Mouse (Mus musculus) adrenal gland (tissue): ENCODE data around the gene Snx9.

Experiments used
- intact Hi-C: fragments of 180-260 bp; cut with DNase I; formaldehyde crosslinking; loops from one replicate; pipeline ENCODE4 v1.15.1; 2025

Snx9 gene

DNA sequence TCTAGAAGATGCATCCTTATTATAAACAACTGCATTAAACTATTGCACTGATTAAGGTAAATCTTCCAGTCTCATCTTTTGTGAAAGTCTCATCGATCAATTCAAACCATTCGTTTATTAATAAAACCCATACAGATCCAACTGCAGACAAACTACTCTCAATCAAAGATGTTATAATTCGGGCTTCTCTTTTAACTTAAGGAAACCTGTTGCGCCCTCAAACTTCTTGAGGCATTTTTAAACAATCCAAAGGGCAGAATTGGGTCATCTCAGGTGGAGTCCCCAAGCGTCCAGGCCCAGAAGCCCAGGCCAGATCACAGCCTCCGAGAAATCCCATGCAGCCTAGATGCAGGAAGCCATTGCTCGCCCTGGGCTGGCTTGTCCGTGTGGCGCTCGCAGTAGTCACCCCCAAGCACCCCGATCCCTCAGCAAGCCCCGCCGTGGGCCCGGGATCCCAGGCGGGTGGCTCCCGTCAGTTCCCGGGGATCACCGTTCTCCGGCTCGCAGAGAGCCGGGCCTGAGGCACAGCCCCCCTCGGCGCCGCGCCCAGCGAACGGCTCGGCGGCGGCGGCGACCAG lies 490 bp upstream of the Snx9 start:
- intact Hi-C loops, result loop anchor here (5.0 kb wide), 1 partner anchor 43 kb away; no protein-coding TSS in a partner anchor

DNA sequence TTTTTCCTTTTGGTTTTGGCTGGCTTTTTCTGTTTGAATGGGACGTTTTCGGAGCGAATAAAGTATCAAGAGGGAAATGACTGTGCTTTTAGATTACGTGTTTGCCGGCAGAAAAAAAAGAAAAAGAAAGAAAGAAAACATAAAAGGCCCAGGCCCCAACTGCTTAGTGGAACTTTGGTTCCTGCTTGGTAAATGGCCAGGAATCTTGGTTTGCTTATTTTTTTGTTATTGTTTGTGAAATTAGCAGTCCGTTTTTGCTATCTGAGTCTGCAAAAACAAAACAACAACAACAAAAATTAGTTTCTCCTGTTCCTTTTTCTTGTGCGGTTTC lies 779 bp downstream of the Snx9 start:
- intact Hi-C loops, result loop anchor here (5.0 kb wide), 1 partner anchor 45 kb away; no protein-coding TSS in a partner anchor

DNA sequence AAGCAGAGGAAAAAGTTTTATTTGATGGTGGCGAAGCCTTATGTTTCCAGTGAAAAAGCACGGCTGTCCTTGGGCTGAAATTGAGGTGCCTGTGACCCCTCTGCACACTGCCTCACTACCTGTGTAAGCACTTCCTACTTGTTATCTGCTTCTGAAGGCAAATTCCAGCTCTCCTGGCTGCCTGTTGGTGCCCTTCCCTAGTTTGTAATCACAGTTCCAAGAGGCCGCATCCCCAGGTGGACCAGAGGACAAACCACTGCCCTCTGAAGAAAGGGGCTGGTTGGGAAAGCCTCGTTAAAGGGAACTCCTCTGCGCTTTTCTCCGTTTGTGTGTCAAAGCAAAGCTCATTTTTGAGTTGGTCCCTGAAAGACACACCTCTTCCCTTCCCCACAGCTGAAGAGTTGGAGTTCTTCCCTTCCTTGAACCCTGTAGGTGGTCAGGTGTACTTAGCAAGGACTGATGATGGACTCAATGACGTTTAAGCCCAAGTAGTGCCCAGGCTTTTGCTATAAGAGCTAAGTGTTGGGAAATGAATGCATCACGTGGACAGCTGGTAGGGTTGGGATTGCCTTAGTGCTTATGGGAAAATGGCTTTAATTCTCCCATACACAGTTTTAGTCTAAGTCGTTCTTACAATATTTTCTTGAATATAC lies 2.0 kb downstream of the Snx9 start:
- intact Hi-C loops, result loop anchor here (5.0 kb wide), 1 partner anchor 46 kb away; no protein-coding TSS in a partner anchor

DNA sequence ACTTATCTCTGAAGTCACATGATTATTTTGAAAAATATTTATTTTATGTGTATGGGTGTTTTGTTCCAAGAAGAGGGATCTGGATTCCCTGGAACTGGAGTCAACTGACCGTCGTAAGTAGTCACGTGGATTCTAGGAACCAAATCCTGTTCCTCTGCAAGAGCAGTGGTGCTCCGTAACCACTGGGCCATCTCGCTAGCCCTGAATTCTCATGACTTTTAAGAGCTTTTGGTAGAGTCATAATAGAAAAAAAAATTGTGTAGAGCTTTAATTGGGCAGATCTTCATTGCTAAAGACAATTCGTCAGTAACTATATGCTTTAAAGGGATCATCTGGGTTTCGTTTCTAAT lies 2.5 kb downstream of the Snx9 start:
- intact Hi-C loops, result loop anchor here (5.0 kb wide), 1 partner anchor 46 kb away; no protein-coding TSS in a partner anchor

DNA sequence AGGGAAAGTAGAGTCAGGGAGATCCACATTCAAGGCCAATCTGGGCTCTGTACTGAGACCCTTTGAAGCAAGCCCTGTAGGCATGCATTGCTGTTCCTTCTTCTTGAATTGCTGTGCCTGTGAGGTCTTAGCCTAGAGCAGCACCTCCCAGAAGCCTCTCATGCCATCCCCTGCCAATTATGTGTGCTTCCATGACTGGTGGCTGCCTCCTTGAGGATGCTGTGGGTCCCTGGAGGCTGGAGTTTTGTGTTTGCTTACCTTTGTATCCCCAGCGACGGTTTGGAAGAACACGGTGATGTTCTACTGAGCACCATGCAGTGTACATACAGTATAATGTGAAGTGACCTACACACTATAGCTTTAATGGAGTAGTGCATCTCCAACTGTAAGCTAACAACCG lies 4.2 kb downstream of the Snx9 start:
- intact Hi-C loops, result loop anchor here (5.0 kb wide), 1 partner anchor 42 kb away; no protein-coding TSS in a partner anchor

DNA sequence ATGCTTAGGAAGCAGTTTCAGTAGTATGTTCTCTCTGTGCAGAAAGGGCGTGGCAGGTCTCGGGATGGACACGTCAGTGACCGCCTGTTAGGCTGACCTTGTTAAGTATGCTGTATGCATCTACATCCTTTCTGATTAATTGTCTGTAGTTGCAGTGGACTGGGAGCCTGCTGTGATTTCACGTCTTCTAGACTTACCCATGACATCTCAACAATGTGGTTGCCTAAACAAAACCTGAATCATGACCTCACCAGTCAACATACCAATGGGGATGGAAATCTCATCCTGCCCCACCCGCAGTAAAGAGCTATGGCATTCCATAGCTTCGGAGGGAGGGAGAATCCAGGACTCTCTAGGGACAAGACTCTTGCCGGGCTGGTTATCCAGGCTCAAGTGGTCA lies 5.0 kb downstream of the Snx9 start:
- intact Hi-C loops, result loop anchor here (5.0 kb wide), 1 partner anchor 41 kb away; no protein-coding TSS in a partner anchor

DNA sequence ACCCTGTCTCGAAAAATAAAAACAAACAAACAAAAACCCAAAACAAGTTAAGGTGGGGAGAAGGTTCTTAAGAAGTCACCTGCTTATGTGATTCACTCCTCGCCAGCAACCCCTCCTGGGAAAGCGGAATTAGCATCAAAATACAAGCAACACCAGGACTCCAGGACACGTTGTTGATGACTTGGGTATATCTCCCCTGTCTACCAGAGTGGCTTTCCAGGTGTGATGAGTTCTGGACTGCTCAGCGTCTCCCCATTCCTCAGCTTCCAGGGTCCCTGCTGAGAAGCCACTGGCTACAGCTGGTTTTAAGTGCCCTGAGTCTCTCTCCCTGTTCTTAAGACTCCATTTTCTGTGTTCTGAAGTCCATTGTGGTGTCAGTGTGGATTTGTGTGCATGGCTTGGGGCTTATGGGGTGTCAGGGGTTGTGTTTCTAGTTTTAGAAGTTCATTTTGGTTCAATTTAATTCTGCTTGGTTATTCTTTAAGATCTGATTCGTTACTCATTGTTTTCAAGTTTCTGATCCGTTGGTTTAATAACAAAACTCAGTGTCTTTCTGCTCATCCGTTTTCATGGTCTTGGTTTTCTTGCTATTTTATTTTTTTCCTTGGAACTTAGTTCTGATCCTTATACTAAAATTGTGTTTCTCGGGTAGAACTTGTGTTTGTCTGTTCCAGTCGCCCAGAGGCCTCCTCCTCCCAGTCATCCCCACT lies 7.7 kb downstream of the Snx9 start:
- intact Hi-C loops, result loop anchor here (5.0 kb wide), 1 partner anchor 38 kb away; no protein-coding TSS in a partner anchor

DNA sequence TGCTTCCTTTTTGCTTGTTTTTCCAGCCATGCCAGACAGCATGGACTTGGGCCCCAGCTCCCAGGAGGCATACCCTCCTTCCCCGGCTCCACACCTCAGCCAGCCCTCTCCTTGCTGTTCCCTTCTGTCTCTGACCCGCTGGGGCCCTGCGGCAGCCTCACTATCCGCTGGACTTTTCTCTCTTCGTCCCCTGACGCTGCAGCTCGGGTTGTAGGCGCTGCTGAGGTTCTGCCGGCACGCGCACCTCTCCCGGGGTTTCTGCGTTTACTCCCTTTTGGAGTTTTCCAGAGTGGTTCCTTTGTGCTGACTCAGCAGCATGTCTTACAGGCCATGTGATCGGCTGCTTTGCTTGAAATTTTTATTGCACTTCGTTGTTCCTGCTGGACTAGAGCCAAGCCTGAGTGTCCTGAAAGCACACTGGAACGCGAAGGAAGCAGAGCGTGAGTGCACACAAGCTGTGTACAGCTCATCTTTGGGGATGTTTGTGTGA lies 8.3 kb downstream of the Snx9 start:
- intact Hi-C loops, result loop anchor here (5.0 kb wide), 1 partner anchor 38 kb away; no protein-coding TSS in a partner anchor

DNA sequence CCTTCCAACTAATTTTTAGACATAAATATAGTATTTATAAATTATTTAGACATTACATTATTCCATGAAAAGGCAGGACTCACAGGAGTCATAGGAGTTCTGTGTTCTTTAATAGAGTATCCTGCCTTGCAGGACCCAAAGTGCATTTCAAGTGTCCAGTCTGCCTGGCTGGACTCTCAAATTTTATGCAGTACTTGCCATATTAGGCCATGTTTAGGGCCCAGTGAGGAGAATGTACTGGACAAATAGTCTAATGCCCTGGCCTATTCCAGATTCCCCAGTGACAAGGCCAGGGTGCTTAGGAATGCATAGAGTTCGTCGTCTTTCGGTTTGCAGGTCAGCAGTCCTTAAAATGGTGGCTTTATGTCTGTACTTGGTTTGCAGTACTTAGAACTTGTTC lies 8.9 kb downstream of the Snx9 start:
- intact Hi-C loops, result no loop called here

DNA sequence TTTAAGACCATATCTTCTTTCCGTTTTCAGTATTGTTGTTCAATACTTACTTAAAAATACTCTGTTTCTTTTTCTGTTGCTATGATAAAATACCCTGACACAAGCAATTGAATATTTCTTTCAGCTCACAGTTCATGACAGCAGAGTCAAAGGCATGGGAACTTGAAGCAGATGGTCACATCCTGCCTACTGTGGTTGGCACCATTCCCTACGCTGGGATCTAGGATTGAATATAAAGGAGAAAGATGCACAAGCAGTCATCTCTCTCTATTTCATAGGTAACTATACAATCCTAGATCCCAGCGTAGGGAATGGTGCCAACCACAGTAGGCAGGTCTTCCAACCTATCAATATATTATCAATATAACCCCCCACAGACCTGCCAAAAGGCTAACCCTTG lies 9.3 kb downstream of the Snx9 start:
- intact Hi-C loops, result no loop called here

DNA sequence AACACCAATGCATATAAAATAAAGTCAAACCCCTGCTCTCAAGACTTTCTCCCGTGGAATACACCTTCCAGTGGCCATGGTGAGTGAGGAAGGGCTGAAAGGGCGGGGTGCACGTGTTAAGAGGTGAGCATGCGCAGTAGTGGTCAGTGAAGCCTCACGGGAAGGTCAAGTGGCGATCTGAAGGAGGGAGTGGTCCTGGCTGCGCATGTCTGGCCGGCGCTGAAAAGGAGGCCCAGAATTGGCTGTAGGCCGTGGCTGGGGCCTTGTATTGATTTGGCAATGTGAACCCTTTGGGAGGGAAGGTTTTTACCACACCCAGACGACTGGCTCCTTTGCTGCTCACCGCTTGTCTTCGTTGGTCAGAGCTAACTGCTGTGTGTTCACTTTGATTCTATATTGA lies 12.8 kb downstream of the Snx9 start:
- intact Hi-C loops, result no loop called here

DNA sequence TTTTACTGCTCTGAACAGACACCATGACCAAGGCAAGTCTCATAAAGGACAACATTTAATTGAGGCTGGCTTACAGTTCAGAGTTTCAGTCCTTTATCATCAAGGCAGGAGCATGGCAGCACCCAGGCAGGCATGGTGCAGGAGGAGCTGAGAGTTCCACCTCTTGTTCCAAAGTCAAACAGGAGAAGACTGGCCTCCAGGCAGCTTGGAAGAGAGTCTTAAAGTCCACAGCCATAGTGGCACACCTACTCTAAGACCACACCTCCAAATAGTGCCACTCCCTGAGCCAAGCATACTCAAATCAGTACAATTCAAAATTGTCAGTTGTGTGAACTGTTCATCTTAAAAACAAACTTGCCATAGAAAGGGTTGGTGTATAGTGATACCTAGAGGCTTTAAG lies 14.4 kb downstream of the Snx9 start:
- intact Hi-C loops, result no loop called here

DNA sequence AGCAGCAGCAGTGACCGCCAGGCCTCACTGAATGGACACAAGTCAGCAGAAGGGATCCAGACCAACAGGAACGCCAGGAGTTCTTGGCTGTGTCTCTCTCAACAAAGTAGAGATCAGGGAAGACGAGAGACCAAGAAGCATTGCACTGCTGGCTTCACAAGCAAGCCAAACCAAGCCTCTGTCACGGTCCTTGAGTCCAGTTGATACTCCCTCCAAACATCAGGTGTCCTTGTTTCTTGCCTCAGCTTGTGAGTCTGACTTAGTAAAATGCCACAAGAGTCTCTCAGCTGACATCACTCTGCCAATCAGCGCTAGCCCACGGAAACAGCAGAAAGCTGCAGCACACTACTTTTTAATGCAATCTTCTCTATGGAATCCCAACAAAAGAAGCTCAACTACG lies 15.3 kb downstream of the Snx9 start:
- intact Hi-C loops, result no loop called here

DNA sequence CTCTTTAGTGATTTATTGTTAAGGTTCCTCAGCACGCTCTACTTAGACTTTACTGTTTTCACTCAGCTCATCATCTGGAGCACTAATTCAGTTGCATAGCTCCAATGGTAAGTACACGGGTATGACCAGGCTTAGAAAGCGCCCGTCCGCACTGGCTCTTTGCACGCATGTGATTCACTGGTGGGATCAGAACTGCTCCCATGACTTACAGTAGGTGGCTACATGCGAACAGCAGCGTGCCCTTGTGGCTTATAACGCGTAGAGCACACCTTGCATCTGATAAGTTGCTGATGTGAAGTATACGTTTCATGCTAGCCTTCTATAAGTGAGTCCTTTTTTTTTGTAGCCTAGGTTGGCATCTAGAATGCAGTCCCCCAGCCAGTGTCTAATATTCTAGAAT lies 16.1 kb downstream of the Snx9 start:
- intact Hi-C loops, result no loop called here

DNA sequence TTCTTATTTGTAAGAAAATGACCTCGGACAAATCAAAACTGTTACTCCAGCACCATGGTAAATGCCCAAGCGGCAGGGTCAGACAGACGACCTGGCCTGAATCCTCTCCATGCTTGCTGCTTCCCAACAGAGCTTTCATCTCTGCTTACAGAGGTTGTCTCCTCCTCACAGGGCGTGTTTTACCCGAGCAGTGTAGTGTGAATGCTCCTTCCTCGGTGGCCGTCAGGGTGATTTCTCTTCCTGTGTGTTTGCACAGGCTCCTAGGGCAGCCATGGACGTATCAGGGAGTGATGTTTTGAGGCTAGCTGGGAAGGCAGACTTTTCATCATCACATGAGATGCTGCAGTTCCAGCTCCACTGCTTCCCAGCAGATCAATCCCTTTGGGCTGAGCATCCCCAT lies 17.1 kb downstream of the Snx9 start:
- intact Hi-C loops, result no loop called here

DNA sequence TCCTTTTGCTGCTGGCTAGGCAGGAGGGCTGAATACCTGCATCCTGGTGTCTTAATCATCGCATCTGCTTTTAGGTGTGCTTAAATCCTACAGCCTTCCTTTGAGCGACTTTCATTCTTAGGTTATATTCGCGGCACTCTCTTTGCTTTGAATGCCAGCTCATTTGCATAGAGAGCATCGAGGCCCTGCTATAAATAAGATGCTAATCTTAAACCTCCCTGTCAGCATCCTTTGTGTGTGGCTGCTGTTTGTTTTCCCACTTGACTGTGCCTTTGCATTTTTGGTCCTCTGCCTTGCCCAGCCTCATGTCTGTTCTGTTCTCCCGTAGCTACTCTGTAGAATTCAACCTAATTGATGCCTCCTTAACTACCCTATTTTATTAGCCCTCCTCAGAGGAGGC lies 21.2 kb downstream of the Snx9 start:
- intact Hi-C loops, result no loop called here

DNA sequence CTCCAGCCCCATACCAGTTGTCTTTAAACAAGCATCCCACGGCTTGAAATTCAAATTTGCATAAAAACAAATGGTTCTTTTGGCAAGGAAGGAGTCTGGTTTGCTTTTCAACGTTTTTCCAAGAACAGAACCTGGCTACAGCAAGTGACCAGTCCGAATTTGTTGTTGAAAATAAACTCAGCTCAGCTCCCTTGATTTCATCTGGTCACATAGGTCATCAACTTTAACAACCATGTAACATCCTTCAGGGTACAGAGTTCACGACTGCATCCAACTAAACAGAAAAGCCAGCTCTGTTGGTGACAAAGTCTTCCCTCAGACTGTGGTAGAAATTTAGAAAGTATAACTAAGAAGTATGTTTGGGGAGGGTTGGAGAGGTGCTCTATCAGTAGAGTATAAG lies 21.7 kb downstream of the Snx9 start:
- intact Hi-C loops, result no loop called here

DNA sequence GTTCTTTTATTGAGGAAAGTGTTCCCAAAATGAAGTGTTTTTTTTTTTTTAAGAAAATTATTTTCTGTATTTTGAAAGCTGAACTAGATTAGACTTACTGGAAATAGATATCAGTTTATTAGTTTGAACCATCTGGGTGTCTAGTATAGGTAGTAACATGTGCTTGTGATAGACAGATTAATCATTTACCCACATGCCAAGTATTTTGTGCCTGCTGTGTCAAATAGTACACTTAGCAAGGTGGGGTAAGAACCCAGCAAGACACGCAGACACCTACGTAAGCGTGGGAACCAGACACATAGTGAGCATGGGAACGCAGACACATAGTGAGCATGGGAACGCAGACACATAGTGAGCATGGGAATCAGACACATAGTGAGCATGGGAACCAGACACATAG lies 22.6 kb downstream of the Snx9 start:
- intact Hi-C loops, result no loop called here

DNA sequence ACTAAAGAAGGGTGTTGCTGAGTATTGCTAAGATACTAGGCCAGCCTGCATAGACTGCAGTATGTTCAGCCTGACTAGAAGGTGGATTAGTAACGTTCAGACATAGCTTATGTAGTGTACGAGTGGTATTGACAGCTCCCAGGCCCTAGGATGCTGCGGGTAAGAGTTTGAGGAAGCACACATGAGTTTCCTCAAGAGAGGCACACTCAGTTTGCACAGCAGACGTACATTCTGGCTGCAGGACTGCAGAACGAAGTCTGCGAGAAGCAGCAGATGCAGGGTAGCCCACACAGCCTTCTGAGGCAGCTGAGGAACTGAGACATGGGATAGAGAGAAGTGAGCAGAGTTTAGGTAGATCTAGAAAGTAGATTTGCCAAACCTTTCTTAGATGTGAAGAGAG lies 26.3 kb downstream of the Snx9 start:
- intact Hi-C loops, result no loop called here

DNA sequence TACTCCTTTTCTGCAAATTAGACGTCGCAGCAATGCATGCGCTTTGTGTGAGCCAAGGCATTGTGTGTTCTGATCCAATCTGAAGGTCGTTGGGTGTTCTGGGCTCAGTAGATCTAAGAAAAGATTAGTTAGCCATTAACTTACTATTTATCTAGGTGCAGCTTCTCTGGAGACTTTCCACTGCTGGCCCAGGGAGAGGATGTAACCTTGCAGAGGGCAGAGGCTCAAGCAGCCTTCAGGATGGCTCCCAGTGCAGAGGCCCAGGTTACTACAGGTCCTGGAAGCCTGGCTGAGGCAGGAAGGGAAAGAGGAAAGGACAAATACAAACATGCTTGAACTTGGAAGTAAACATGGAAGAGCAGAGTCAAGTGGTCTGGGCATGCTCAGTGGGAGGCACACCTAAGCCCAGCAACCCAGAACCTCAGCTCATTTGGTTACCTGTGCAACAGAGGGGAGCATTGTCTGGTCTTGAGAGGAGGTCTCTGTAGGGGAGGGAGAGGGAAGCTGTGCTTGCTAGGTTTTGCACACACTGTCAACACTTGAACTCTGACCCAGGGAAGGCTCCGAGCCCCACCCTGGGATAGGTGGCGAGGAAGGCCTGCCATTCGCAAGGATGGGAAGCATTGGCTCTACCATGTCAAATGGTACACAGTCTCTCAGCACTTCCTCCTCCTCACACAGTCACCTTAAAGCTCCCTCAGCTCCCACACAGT lies 27.3 kb downstream of the Snx9 start:
- intact Hi-C loops, result loop anchor here (1.0 kb wide), 1 partner anchor 24 kb away; no protein-coding TSS in a partner anchor

DNA sequence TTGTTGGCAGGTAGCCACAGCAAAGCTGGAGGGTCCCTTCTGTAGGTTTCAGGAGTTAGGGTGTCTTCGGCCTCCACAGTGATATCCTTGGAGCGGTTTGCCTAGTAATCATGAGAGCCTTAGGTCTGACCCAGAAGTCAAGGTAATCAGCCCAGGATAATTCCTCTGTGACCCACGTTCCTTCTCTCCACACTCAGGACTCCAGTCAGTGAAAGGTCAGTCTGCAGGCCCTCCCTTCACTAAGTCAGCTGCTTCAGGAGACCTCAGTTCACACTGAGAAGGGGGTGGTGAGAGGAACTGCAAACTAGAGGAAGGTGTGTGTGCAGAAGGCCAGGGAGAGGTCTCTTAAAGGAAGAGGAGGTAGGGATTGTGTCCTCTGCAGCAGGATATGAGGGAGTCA lies 28.3 kb downstream of the Snx9 start:
- intact Hi-C loops, result no loop called here

DNA sequence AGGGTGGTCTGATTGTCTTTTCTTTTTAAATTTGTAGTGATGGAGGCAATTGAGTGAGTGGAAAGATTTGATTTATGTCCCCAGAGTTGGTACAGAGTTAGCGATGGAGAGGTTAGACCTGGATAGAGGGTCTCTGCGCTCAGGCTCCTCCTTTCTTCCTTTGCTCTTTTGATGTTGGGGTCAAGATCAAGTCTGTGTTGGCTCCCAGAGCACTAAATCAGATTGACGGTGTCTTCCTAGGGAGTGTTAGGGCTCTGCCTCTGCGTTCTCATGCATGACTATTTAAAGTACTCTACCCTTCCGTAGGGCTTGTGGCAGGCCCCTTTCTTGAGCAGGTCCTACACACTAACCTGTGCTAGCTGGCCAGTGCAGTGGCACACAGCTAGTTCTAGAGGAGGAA lies 28.9 kb downstream of the Snx9 start:
- intact Hi-C loops, result no loop called here
